In genomic region chr7:25396621-25397020, GRCm38 (mm10) we compare ENCODE assay signal across 9 mouse cellular contexts. TPM values are rescaled to one million over a fixed set of nuclear protein-coding genes. Genes with fewer than 3 reads are reported as not detected.
DNase-seq lines count a peak whose midpoint lies in the region; ATAC-seq and TF ChIP-seq lines count a peak whose summit lies in the region.
"Had no signal": no experiment of that assay in that cellular context is flagged by ENCODE, and none has a peak within 500 bp of the region (broad histone marks: within the 10 kb centered on the region; RNA-seq: fewer than 3 reads in every experiment).

No protein-coding gene starts in this region.

- ATAC-seq in neural tube, embryonic 12.5 days (ENCODE audit: low FRiP score, low read depth), result no peak
- no peak for ATAC-seq in intestine, postnatal 0 days

- TF ChIP-seq CTCF in intestine, postnatal 0 days (IDR thresholded peaks at IDR 0.05; ENCODE audit: low read depth), result no peak
- TF ChIP-seq CTCF in olfactory bulb, adult 2 months (IDR thresholded peaks at IDR 0.05; ENCODE audit: insufficient read depth, low read depth, low read length), result no peak

- TF ChIP-seq POLR2A in olfactory bulb, adult 2 months (IDR thresholded peaks at IDR 0.05; ENCODE audit: insufficient read depth, low read depth, low read length), result no peak

- H3K9ac ChIP-seq in neural tube, embryonic 12.5 days, result 0 out of 2 replicates have a peak overlapping the region, but pooled peaks have one; percentile 13
- no peak overlapping the region; the same call in 1 of the 2 replicates for H3K9ac ChIP-seq in intestine, postnatal 0 days (ENCODE audit: low read depth, low read length)

- intact Hi-C loops in heart, postnatal 10 days (cut with DNase I), result loop anchor here (5.0 kb wide), 1 partner anchor 159 kb away; the partner anchor contains the start of gene Gsk3a

- peak; percentile 94 for DNase-seq in heart, adult 11 months
- no peak for DNase-seq in heart, postnatal 10 days
- DNase-seq in neural tube, embryonic 10.5 days (ENCODE audit: extremely low spot score, low spot score), result no peak
- DNase-seq in gastrocnemius, adult 8-10 months (ENCODE audit: low spot score in 2 of 2), result no peak
- no peak for DNase-seq in natural killer cell, adult 2 months (ENCODE audit: low spot score in 2 of 2)

- 91% methylated on average over 14 of the region's 14 CpGs for WGBS in neural tube, embryonic 12.5 days
- WGBS in intestine, postnatal 0 days, result 92% methylated on average over 14 of the region's 14 CpGs
- WGBS in olfactory bulb, adult 2 months, result 91% methylated on average over 14 of the region's 14 CpGs

- H3K9me3 ChIP-seq in neural tube, embryonic 12.5 days, result no peaks in the 10 kb centered on the region
- H3K9me3 ChIP-seq in intestine, postnatal 0 days (ENCODE audit: control insufficient read depth), result no peaks in the 10 kb centered on the region

- H3K4me1 ChIP-seq in neural tube, embryonic 12.5 days, result peaks cover 12% of the 10 kb centered on the region
- H3K4me1 ChIP-seq in intestine, postnatal 0 days (replicated peaks; ENCODE audit: control insufficient read depth, insufficient read depth, low read length), result no peaks in the 10 kb centered on the region; the same call in none of the 2 replicates
- peaks cover 20% of the 10 kb centered on the region for H3K4me1 ChIP-seq in olfactory bulb, adult 2 months (ENCODE audit: control insufficient read depth, insufficient read depth, low read length)

- H3K27ac ChIP-seq in neural tube, embryonic 12.5 days, result no peak overlapping the region
- H3K27ac ChIP-seq in intestine, postnatal 0 days (ENCODE audit: low read depth, low read length), result peak overlapping the region; percentile 46
- peak overlapping the region; percentile 59; the same call in 1 of the 2 replicates for H3K27ac ChIP-seq in olfactory bulb, adult 2 months (ENCODE audit: insufficient read depth, low read depth, low read length)

- peak overlapping the region; percentile 68 for H3K4me2 ChIP-seq in neural tube, embryonic 12.5 days (replicated peaks)
- peak overlapping the region; percentile 69; the same call in 1 of the 2 replicates for H3K4me2 ChIP-seq in intestine, postnatal 0 days (replicated peaks; ENCODE audit: low read depth)

- H3K4me3 ChIP-seq in neural tube, embryonic 12.5 days, result no peak overlapping the region
- 0 out of 2 replicates have a peak overlapping the region, but pooled peaks have one; percentile 76 for H3K4me3 ChIP-seq in intestine, postnatal 0 days (ENCODE audit: low read depth, low read length)
- peak overlapping the region; percentile 72 for H3K4me3 ChIP-seq in olfactory bulb, adult 2 months (ENCODE audit: insufficient read depth, low read depth, low read length)

- no peaks in the 10 kb centered on the region for H3K36me3 ChIP-seq in neural tube, embryonic 12.5 days
- H3K36me3 ChIP-seq in intestine, postnatal 0 days (ENCODE audit: control insufficient read depth, insufficient read depth), result no peaks in the 10 kb centered on the region

- H3K27me3 ChIP-seq in neural tube, embryonic 12.5 days (replicated peaks), result no peaks in the 10 kb centered on the region
- no peaks in the 10 kb centered on the region for H3K27me3 ChIP-seq in intestine, postnatal 0 days (replicated peaks; ENCODE audit: control insufficient read depth, insufficient read depth, low read length)

RNA-seq across cellular contexts. Expression of gene Lipe, which starts 1.9 kb away (rescaled TPM):
- total RNA-seq in heart, postnatal 10 days (2021), result 10 to 100 TPM; 50.2 to 67.2 TPM
- 10.7 and 11.6 TPM in 2 replicates for polyA plus RNA-seq in neural tube, embryonic 12.5 days (2016; fragmentation: Nextera tagmentation; extraction: Ambion mirVana)
- 15.0 and 17.5 TPM in 2 replicates for polyA plus RNA-seq in intestine, postnatal 0 days (2015; fragmentation: Nextera tagmentation; extraction: Ambion mirVana)
- not detected in 2 replicates for polyA plus RNA-seq in olfactory bulb, adult 2 months (2012; ENCODE audit: insufficient read depth, insufficient read length, low replicate concordance, missing spikeins)
- total RNA-seq in gastrocnemius, adult 8-10 months (2022), result 10 to 100 TPM; 10.6 to 28.0 (median 19.9) TPM

RNA-seq across cellular contexts. Expression of gene Cxcl17, which starts 16.1 kb away (rescaled TPM):
- total RNA-seq in heart, postnatal 10 days (2021), result not detected
- polyA plus RNA-seq in neural tube, embryonic 12.5 days (2016; fragmentation: Nextera tagmentation; extraction: Ambion mirVana), result 0.37 and 0.53 TPM in 2 replicates
- 0.16 TPM in 1 of 2 replicates, not detected in the other for polyA plus RNA-seq in intestine, postnatal 0 days (2015; fragmentation: Nextera tagmentation; extraction: Ambion mirVana)
- polyA plus RNA-seq in olfactory bulb, adult 2 months (2012; ENCODE audit: insufficient read depth, insufficient read length, low replicate concordance, missing spikeins), result not detected in 2 replicates
- not detected for total RNA-seq in gastrocnemius, adult 8-10 months (2022)
- total RNA-seq: neutrophil, adult 5-6 weeks had no signal

RNA-seq across cellular contexts. Expression of gene Cnfn, which starts 27.1 kb away (rescaled TPM):
- total RNA-seq in heart, postnatal 10 days (2021), result not detected
- polyA plus RNA-seq in neural tube, embryonic 12.5 days (2016; fragmentation: Nextera tagmentation; extraction: Ambion mirVana), result not detected in 2 replicates
- polyA plus RNA-seq in intestine, postnatal 0 days (2015; fragmentation: Nextera tagmentation; extraction: Ambion mirVana), result 0.33 TPM in 1 of 2 replicates, not detected in the other
- not detected in 2 replicates for polyA plus RNA-seq in olfactory bulb, adult 2 months (2012; ENCODE audit: insufficient read depth, insufficient read length, low replicate concordance, missing spikeins)
- not detected for total RNA-seq in gastrocnemius, adult 8-10 months (2022)
- total RNA-seq: neutrophil, adult 5-6 weeks had no signal

Comparison
In these comparisons a context has a peak if more than half of its experiments do, and no peak if none do; other contexts are left out.
1. RNA of gene Lipe, which starts 1.9 kb away (polyA plus RNA-seq): 15.0 to 17.5 TPM in intestine, postnatal 0 days and 10.7 to 11.6 TPM in neural tube, embryonic 12.5 days; not detected in olfactory bulb, adult 2 months; every median in the first group is over 10 times any median in the second.